Mouse (Mus musculus): ENCODE data around the gene Phlpp2. TPM values are rescaled to one million over a fixed set of nuclear protein-coding genes. Genes with fewer than 3 reads are reported as not detected.

Phlpp2 gene
- polyA plus RNA-seq, 1 experiment from 2014 or later, result 3.2 TPM

DNA sequence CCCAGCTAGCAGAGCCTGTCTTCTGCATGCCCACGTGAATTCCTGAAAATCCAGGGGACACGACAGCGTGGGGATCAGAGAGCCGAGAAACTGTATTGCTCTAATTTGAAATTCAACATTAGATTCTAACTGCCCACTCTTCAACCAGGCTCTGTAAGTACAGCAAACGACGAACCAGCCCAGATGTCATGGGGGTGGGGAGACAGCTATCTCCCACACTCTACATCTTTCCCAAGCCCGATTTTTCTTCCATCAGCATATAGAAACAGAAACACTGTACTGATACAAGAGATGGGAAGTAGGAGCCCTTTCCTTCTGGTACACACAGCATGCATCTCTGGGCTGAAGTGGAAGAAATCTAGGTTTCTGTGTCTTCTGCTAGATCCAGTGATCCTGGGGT is 83.8 kb downstream of the Phlpp2 start:
- Histone ChIP-seq H3K27ac (ENCODE audit: low read depth, low read length) (no peak overlapping the region), H3K4me2 (no peak overlapping the region), H3K4me1 (ENCODE audit: control insufficient read depth, insufficient read depth, low read length) (peaks cover 19% of the 10 kb centered on the region), H3K4me3 (ENCODE audit: low read depth, low read length) (no peak overlapping the region), H3K27me3 (ENCODE audit: control insufficient read depth, insufficient read depth, low read length) (peaks cover 7% of the 10 kb centered on the region), H3K9ac (ENCODE audit: low read length) (no peak overlapping the region), H3K9me3 (ENCODE audit: control insufficient read depth, low read length) (no peaks in the 10 kb centered on the region), H3K36me3 (ENCODE audit: control insufficient read depth, insufficient read depth, low read length) (no peaks in the 10 kb centered on the region)
- 76% methylated on average over 7 of the region's 7 CpGs for WGBS
- ATAC-seq (ENCODE audit: low FRiP score) (no peak), DNase-seq (ENCODE audit: low spot score, missing footprints) (peak; percentile 80)

GRCm38 (mm10) chr8:109954486-109954948 is 86.2 kb downstream of the Phlpp2 start:
- WGBS, result 32% methylated on average over 13 of the region's 13 CpGs
- Histone ChIP-seq H3K9me3 (ENCODE audit: control insufficient read depth, low read length) (no peaks in the 10 kb centered on the region), H3K9ac (ENCODE audit: low read length) (no peak overlapping the region), H3K36me3 (ENCODE audit: control insufficient read depth, insufficient read depth, low read length) (no peaks in the 10 kb centered on the region), H3K4me3 (ENCODE audit: low read depth, low read length) (no peak overlapping the region), H3K4me1 (ENCODE audit: control insufficient read depth, insufficient read depth, low read length) (peaks cover 23% of the 10 kb centered on the region), H3K27ac (ENCODE audit: low read depth, low read length) (no peak overlapping the region), H3K27me3 (ENCODE audit: control insufficient read depth, insufficient read depth, low read length) (no peaks in the 10 kb centered on the region; the same call in 1 of the 2 replicates), H3K4me2 (no peak overlapping the region)
- peak; percentile 92 for DNase-seq (ENCODE audit: low spot score, missing footprints)
- peak; percentile 71 for ATAC-seq (ENCODE audit: low FRiP score)

DNA sequence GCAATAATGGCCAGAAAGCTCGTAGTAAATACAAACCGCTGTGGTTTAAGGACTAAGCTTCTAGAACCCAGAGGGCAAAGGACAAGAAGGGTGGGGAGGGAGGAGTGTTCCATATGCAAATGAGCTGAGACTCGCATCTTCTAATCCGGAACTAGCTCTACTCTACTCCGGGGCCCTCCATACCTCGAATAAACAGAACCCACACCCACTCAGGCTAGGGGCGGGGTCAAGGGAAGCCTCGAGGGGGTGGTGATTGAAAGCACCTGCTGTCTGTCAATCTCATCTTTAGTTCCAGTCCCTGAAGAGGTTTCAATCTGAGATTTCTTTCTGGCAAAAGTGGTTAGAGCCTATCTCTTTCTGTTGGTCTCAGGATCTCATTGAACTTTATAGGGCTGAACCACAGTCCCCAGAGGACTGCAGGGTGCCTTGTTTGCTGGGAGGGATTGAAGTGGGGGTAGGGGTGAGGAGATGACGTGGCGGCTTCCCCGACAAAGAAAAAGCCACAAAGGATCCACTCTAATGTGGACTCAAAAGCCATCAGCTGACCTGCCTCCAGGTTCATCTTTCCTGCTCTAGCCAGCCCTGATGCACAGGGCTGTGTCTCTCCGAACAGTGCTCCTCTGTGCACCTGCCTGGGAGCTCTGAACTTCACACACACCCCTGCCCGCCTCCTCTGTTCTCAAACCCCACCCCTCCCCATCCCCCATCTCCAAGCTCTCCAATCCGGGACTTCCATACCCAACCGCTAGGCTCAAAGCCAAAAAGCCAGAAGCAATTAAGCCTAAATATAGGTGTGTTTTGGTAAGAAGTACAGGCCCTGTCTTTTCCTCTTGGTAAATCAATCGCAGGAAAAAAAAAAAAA is 89.1 kb downstream of the Phlpp2 start:
- 5% methylated on average over 16 of the region's 16 CpGs for WGBS
- Histone ChIP-seq H3K9me3 (ENCODE audit: control insufficient read depth, low read length) (no peaks in the 10 kb centered on the region), H3K27ac (ENCODE audit: low read depth, low read length) (no peak overlapping the region), H3K27me3 (ENCODE audit: control insufficient read depth, insufficient read depth, low read length) (peaks cover 21% of the 10 kb centered on the region), H3K4me1 (ENCODE audit: control insufficient read depth, insufficient read depth, low read length) (peaks cover 15% of the 10 kb centered on the region), H3K4me3 (ENCODE audit: low read depth, low read length) (no peak overlapping the region), H3K36me3 (ENCODE audit: control insufficient read depth, insufficient read depth, low read length) (no peaks in the 10 kb centered on the region), H3K9ac (ENCODE audit: low read length) (peak overlapping the region; percentile 40; the same call in 1 of the 2 replicates), H3K4me2 (peak overlapping the region; percentile 27)
- DNase-seq (ENCODE audit: low spot score, missing footprints) (peak; percentile 90), ATAC-seq (ENCODE audit: low FRiP score) (peak; percentile 42)

GRCm38 (mm10) chr8:109958036-109958655 is 89.8 kb downstream of the Phlpp2 start:
- DNase-seq (ENCODE audit: low spot score, missing footprints), result no peak
- H3K4me3 ChIP-seq (ENCODE audit: low read depth, low read length), result no peak overlapping the region
- no peaks in the 10 kb centered on the region for H3K36me3 ChIP-seq (ENCODE audit: control insufficient read depth, insufficient read depth, low read length)
- H3K4me1 ChIP-seq (ENCODE audit: control insufficient read depth, insufficient read depth, low read length), result peaks cover 15% of the 10 kb centered on the region
- no peak overlapping the region for H3K9ac ChIP-seq (ENCODE audit: low read length)
- H3K9me3 ChIP-seq (ENCODE audit: control insufficient read depth, low read length), result no peaks in the 10 kb centered on the region
- no peak overlapping the region for H3K27ac ChIP-seq (ENCODE audit: low read depth, low read length)
- 29% methylated on average over 12 of the region's 12 CpGs for WGBS
- H3K27me3 ChIP-seq (ENCODE audit: control insufficient read depth, insufficient read depth, low read length), result peaks cover 24% of the 10 kb centered on the region
- ATAC-seq (ENCODE audit: low FRiP score), result no peak
- H3K4me2 ChIP-seq, result no peak overlapping the region

- H3K27ac ChIP-seq (ENCODE audit: low read depth, low read length), result no peak overlapping the region
- peaks cover 15% of the 10 kb centered on the region for H3K4me1 ChIP-seq (ENCODE audit: control insufficient read depth, insufficient read depth, low read length)
- DNase-seq (ENCODE audit: low spot score, missing footprints), result no peak
- no peaks in the 10 kb centered on the region for H3K36me3 ChIP-seq (ENCODE audit: control insufficient read depth, insufficient read depth, low read length)
- no peak overlapping the region for H3K4me3 ChIP-seq (ENCODE audit: low read depth, low read length)
- no peaks in the 10 kb centered on the region for H3K9me3 ChIP-seq (ENCODE audit: control insufficient read depth, low read length)
- H3K27me3 ChIP-seq (ENCODE audit: control insufficient read depth, insufficient read depth, low read length), result peaks cover 26% of the 10 kb centered on the region
- H3K4me2 ChIP-seq, result no peak overlapping the region
- 80% methylated on average over 4 of the region's 4 CpGs for WGBS
- H3K9ac ChIP-seq (ENCODE audit: low read length), result no peak overlapping the region
- no peak for ATAC-seq (ENCODE audit: low FRiP score)
Observed at GRCm38 (mm10) chr8:109959112-109959511, 90.8 kb downstream of the Phlpp2 start.

DNA sequence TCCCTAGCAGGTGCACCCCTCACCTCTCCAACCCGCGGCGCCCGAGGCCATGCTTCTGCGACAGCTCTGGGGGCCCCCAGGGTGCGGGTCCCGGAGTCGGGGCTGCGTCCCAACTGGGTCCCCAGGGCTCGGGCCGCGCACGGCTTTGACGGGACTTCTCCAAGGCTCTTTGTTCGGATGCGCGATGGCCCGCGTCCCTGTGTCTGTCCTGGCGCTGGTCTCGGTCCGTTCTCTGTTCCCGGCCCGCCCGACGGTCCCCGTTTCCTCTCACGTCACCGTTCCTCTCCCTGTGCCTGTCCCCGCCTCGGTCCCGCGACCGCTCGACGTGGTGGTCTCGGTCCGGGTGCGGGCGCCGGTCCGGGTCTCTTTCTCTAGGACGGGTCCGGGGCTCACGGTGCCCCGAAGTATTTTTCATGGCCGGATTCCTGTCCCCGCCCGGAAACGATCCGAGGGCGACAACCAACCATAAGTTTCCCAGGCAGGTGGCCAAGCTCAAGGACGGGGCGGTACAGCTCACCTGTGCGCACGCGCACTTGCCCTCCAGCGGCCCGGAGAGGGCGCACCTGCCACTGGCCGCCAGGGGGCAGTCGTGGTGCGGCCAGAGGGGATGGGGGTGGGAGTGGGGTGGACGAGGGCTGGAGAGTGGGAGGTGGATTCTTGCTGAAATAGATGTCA is 93.5 kb downstream of the Phlpp2 start, which contains the start of gene Marveld3:
TSS of gene Marveld3 (minus strand) at position 511 of the 675 bp plus-strand sequence.
- Histone ChIP-seq H3K9ac (ENCODE audit: low read length) (peak within 1 kb of the TSS; percentile 46), H3K27ac (ENCODE audit: low read depth, low read length) (no peak within 1 kb of the TSS), H3K4me1 (ENCODE audit: control insufficient read depth, insufficient read depth, low read length) (peaks cover 7% of the 10 kb centered on the region), H3K9me3 (ENCODE audit: control insufficient read depth, low read length) (no peaks in the 10 kb centered on the region), H3K27me3 (ENCODE audit: control insufficient read depth, insufficient read depth, low read length) (peaks cover 26% of the 10 kb centered on the region), H3K4me2 (peak within 1 kb of the TSS; percentile 69), H3K4me3 (ENCODE audit: low read depth, low read length) (peak within 1 kb of the TSS; percentile 41), H3K36me3 (ENCODE audit: control insufficient read depth, insufficient read depth, low read length) (no peaks in the 10 kb centered on the region)
- peak; percentile 57 for ATAC-seq (ENCODE audit: low FRiP score)
- WGBS, result 1% methylated on average over 64 of the region's 64 CpGs
- DNase-seq (ENCODE audit: low spot score, missing footprints), result peak; percentile 96

- Histone ChIP-seq H3K27me3 (ENCODE audit: control insufficient read depth, insufficient read depth, low read length) (peaks cover 26% of the 10 kb centered on the region), H3K4me3 (ENCODE audit: low read depth, low read length) (no peak overlapping the region), H3K27ac (ENCODE audit: low read depth, low read length) (no peak overlapping the region), H3K4me1 (ENCODE audit: control insufficient read depth, insufficient read depth, low read length) (no peaks in the 10 kb centered on the region), H3K9ac (ENCODE audit: low read length) (no peak overlapping the region), H3K9me3 (ENCODE audit: control insufficient read depth, low read length) (no peaks in the 10 kb centered on the region), H3K36me3 (ENCODE audit: control insufficient read depth, insufficient read depth, low read length) (no peaks in the 10 kb centered on the region), H3K4me2 (no peak overlapping the region)
- ATAC-seq (ENCODE audit: low FRiP score), result no peak
- no peak for DNase-seq (ENCODE audit: low spot score, missing footprints)
- 76% methylated on average over 9 of the region's 9 CpGs for WGBS
Observed at GRCm38 (mm10) chr8:109962896-109963295, 94.6 kb downstream of the Phlpp2 start.

DNA sequence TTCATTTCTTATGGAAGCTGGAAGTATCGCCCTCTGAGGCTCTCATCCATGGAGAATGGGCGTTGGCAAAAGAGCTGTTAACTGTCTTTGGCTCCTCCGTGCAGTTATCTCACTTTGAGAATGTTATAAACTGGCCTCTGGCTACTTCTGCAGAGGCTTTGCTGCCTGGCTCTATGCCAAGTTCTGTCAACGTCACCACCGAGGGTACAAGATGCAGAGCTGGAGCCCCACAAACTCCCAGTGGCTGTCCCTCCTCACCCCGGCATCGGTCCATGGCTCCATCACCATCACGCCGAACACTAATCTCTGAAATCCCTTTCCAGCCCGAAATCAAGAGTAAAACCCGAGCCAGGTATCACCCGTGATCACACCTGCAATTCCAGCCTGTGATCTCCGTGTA is 95.1 kb downstream of the Phlpp2 start:
- H3K9ac ChIP-seq (ENCODE audit: low read length), result no peak overlapping the region
- H3K36me3 ChIP-seq (ENCODE audit: control insufficient read depth, insufficient read depth, low read length), result no peaks in the 10 kb centered on the region
- H3K9me3 ChIP-seq (ENCODE audit: control insufficient read depth, low read length), result no peaks in the 10 kb centered on the region
- WGBS, result 80% methylated on average over 13 of the region's 13 CpGs
- H3K27me3 ChIP-seq (ENCODE audit: control insufficient read depth, insufficient read depth, low read length), result peaks cover 26% of the 10 kb centered on the region
- ATAC-seq (ENCODE audit: low FRiP score), result no peak
- no peaks in the 10 kb centered on the region for H3K4me1 ChIP-seq (ENCODE audit: control insufficient read depth, insufficient read depth, low read length)
- H3K4me3 ChIP-seq (ENCODE audit: low read depth, low read length), result no peak overlapping the region
- no peak for DNase-seq (ENCODE audit: low spot score, missing footprints)
- H3K4me2 ChIP-seq, result no peak overlapping the region
- H3K27ac ChIP-seq (ENCODE audit: low read depth, low read length), result no peak overlapping the region

All from midbrain, embryonic 11.5 days (tissue).